Mouse (Mus musculus): ENCODE data around the gene Anks1.
"Not testable (repeated sequence)": the region's sequence is repeated elsewhere in the genome, so short reads cannot be mapped to it uniquely, and the experiment has no call there.

The Anks1 gene

DNA sequence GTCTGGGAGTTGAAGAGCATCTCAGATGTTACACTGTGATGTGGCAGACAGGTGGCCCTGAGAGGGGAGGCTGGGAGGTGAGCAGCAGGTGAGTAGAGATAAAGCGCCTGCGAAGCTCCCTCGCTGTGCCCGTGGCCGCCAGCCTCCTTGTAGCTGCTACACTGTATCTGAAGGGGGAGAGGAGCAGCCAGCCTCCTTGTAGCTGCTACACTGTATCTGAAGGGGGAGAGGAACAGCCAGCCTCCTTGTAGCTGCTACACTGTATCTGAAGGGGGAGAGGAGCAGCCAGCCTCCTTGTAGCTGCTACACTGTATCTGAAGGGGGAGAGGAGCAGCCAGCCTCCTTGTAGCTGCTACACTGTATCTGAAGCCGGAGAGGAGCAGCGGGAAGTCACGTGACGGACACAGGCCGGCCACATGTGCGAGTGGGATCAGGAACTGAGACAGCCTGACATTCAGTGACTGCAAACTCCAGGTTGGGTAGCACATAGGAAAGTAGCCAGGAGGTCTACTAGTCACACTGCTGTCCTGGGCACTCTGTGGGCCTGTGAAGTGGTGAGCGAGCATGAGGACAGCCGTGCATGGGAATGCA lies 90.7 kb downstream of the Anks1 start:
- DNase-seq (ENCODE audit: low spot score) = not testable (repeated sequence)

GRCm38 (mm10) chr17:28000389-28000788 lies 91.3 kb downstream of the Anks1 start:
- no peak for DNase-seq (ENCODE audit: low spot score)

GRCm38 (mm10) chr17:28000851-28001250 lies 91.7 kb downstream of the Anks1 start:
- DNase-seq (ENCODE audit: low spot score) = no peak

DNA sequence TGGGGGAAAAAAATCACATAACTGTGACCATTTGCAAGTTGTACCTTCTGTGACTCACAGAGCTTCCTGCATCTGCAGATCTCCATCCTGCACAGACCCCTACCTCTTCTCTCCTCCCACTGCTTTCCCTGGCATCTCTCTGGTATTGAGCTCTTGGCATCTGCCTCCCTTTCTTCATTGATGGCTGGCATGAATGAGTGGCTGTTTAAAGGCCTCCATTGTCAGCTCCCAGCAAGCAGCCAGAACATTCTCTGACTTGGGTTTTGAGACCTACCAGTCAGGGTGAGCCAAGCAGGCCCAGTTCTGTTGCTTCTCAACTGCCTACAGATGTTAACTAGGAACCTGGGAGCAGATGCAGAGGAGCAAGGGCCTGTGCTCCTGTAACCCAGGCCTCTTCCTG lies 96.3 kb downstream of the Anks1 start:
- DNase-seq (ENCODE audit: low spot score) = no peak

DNA sequence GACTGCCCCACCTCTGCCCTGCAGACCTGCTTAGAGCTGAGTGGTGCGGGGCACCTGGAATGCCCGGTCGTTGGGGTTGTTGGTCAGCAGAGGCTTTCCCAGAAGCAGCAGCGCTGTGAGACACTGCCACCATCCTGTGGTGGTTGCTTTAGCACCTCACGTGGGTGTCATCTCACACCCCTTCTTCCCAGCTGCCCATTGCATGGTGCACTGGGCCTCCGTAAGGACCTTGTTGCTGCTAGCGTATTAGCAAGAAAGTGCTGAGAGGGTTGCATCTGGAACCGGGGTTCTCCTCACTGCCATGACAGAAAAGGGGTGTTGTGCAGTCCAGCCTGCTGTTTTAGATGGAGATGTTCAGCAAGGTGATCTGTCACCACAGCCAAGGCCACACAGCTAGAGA lies 97.1 kb downstream of the Anks1 start:
- no peak for DNase-seq (ENCODE audit: low spot score)

DNA sequence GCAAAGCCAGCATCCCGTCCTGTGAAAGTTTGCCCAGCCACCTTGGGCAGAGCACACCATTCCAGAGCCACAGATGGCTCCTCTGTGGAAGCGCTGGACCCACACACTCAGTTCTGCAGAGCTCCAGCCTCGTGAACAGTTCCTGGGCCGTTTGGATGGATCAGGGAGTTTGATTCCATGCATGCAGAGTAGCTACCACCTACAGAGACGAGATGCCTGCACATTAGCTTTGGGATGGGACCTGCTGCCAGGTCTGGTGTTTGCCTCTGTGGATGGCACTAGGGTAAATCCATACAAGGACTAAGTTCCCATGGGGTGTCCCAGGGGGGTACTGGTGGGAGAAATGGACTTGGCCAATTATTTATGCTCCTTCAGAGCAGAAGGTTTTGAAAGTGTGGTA lies 97.5 kb downstream of the Anks1 start:
- DNase-seq (ENCODE audit: low spot score) = no peak

GRCm38 (mm10) chr17:28007179-28007811 lies 98.2 kb downstream of the Anks1 start:
- no peak for DNase-seq (ENCODE audit: low spot score)

GRCm38 (mm10) chr17:28007857-28008564 lies 98.9 kb downstream of the Anks1 start:
- no peak for DNase-seq (ENCODE audit: low spot score)

GRCm38 (mm10) chr17:28008565-28008981 lies 99.5 kb downstream of the Anks1 start:
- no peak for DNase-seq (ENCODE audit: low spot score)

DNA sequence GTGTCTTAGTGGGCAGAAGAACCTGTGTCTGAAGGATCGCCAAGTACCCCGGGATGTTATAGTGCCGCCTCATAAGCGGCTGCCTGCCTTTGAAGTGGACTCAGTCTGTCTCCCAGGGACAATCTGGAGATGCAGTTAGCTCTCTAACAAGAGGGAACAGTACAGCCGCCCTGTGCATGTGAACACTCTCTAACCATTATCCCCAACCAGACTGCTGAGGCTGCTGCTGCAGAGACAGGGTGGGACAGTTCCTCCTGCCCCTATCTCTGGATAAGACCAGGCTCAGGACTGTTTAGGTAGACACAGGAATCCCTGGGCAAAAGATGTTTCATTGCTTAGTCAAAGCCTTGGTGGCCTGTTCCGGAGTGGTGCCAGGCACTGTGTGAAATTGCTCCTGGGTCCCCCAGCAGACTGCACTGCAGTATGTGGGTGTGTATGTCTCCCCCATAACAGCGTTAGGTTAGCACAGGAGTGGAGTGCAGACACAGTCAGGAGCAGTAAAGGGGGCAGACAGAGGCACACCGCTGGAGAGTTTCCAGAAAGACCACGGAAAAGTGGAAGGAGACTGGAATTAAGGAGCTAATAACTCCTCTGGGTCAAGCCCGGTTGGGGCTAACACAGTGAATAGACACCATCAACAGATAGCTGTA lies 100.1 kb downstream of the Anks1 start:
- no peak for DNase-seq (ENCODE audit: low spot score)

DNA sequence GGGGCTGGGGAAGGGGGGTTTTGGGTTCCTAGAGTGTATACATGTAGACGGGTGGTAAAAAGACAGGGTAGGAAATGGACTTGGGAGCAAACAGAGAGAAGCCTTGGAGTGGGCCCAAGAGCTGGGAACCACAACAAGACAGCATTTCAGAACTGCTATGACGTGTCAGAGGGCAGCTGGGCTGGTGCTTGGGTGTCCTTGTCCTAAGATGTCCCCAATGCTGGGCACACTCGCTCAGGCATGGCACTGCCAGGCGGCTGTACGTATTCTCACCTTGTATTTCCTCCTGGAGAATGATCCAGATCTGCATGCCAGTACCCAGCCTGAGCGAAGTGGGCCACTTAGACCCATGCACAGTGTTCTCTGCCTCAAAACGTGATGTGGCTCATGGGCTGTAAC lies 100.6 kb downstream of the Anks1 start:
- no peak for DNase-seq (ENCODE audit: low spot score)

DNA sequence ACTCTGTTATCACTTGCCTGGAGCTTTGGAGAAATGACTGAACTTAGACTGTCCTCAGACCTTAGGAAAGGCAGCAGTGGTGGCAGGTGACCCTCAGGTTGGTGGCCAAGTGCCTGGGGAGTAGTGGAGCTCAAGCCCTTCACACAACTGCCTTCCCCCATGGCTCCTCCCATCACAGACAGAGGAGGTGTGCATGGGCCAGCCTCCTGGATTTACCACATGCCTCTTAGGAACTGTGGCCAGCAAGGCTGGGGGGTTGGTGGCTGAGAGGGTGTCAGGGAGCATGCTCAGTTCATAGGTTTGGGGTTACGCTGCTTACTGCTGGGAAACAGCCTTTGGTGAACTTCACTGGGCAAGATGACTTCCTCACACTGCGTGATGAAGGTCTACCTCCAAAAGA lies 101.8 kb downstream of the Anks1 start:
- DNase-seq (ENCODE audit: low spot score) = no peak

GRCm38 (mm10) chr17:28012851-28013250 lies 103.7 kb downstream of the Anks1 start:
- no peak for DNase-seq (ENCODE audit: low spot score)

- DNase-seq (ENCODE audit: low spot score) = peak; percentile 63
These were observed 104.3 kb downstream of the Anks1 start for GRCm38 (mm10) chr17:28013259-28013875.

DNA sequence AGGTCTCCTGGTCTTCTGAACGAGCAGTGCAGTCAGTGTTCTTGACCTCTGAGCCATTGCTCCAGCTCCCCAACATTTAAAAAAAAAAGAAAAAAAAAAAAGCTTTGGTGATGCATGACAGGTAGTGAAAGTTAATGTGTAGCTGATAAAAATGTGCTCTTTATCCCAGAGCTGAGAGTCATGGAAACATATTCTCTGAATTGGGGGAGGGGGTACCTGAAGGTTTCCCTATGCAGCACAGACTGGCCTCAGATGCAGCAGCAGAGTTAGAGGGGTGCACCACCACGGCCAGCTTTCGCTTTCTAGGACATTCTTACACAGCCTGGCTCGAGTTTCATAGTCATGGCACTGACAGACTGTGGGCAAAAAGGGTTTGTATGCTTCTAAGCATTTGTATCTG lies 105.3 kb downstream of the Anks1 start:
- DNase-seq (ENCODE audit: low spot score) = no peak

DNA sequence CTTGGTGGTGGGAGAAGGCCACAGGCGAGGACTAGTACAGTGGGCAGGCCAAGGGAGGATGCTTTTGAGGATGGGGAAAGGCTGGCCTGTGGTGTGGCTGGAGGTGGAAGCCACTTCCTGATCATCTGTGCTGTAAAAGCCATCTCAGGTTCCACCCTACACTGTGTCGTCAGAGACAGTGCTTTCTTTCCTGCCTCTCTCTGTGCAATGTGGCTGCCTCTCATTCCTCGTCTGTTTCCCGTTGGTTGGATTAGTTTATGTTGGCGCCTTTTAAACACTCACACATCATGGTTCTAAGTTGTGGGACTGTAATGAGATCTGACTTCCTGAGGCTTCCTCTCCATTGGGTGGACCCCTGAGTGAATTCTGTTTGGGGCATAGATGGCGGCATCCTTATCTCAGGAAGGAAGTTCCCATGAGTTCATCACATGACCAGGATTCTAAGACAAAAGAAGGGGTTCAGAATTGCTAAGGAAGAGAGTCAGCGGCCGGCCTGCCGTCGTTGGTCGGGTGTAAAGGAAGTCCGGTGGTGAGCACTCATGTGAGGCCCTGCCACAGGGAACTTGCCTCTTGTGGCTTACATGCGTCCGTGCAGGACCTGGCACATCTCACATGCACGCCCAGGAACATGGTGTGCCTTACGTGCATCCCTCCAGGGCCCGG lies 106.1 kb downstream of the Anks1 start:
- DNase-seq (ENCODE audit: low spot score) = no peak

DNA sequence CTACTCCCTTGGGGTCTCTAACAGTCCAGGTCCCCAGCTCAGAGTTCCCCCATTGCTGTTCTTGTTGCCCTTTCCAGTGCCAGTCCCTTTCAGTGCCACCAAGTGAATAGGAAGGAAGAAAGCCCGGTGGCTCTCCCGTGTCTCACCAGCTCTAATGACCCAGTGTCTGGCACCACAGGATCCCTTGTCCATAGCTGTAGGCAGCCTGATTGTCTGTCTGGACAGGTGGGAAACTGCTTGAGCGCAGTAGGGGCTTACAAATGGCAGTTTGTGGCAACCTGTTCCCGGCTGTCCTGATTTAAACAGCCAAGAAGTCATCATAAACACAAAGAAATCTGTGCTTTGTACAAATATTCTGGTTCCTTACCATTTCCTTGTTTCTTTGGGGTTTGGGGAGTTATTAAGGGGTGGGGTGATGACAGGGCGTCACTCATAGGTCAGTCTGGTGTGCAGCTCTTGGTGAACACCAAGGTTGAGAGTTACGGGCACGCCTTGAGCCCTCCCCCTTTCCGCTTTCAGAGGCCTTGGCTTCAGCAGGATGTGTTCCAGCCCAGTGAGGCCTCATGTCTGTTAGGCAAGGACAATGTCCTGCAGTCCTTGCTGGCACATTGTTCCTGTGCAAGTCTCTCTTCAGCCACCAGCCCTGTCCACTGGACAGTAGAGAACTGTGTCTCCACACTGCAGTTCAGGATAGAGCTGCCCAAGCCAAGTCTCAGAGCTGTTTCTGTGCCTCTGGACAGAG lies 107.1 kb downstream of the Anks1 start:
- no peak for DNase-seq (ENCODE audit: low spot score)

DNA sequence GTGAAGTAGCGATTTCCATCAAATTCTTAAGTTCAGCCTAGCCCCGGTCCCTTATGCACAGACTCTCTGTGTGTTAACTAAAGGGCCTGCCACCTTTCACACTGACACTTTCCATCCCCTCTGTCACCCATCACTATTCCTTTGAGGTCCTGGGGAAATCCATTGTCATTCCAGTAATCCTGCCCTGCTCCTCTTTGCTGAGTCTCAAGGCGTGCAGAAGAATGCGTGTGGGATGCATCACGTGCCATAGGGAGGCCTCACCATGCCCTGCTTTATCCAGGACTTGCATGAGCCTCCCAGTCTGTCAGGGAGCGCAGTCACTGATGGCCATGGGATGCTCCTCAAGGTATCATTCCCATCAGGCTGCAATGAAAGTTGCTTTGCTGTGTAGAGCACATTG lies 109.2 kb downstream of the Anks1 start:
- DNase-seq (ENCODE audit: low spot score) = no peak

GRCm38 (mm10) chr17:28018776-28019175 lies 109.7 kb downstream of the Anks1 start:
- DNase-seq (ENCODE audit: low spot score) = no peak

DNA sequence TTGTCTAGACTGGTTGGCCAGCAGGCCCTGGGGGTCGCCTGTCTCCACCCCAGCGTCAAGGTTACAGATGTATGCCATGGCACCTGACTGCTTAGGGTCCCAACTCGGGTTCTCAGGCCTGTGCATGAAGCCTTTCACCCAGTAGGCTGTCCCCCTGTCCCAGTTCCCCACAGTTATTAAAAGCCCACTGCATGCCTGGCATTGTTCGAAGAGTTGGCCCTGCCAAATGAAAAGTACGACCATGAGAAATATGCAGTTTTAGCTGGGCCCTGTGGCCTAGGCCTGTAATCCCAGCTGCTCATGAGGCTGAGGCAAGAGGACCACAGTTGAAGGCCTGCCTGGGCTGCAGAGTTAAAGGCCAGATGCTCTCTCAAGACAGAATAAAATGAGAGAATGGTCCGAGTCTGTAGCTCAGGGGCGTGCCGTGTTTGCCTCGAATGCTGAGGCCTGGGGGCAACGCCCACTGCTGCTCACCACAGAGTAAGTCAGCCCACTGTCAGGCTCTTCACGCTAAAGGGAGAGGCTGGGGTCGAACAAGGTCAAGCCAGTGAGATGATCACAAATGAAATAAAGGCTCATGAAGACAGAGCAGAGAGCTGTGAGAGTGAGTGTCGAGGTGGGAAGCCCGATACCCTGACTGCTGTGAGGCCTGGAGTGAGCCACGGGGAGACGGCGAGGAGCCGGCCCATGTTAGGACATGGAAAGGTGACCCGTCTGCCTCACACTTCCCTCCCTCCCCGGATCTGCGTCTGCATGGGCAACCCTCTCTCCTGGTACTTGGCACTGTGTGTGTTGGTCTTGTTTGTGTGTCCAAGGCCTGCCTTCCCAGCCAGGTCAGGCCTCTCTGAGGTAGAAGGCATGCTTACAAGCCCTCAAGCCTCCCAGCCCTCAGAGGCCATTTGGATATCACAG lies 110.9 kb downstream of the Anks1 start:
- no peak for DNase-seq (ENCODE audit: low spot score)

Measured in c-Kit-positive CD71-positive TER-119-positive erythroid progenitor cells, embryonic 14.5 days (primary cell).